Mouse (Mus musculus): Measurements from ENCODE around the gene Creb3l2.

The Creb3l2 gene

GRCm38 (mm10) chr6:37369750-37370149 lies 72.2 kb downstream of the Creb3l2 start:
- DNase-seq = no peak

- DNase-seq = no peak
Observed at GRCm38 (mm10) chr6:37368281-37368680, 73.7 kb downstream of the Creb3l2 start.

GRCm38 (mm10) chr6:37366991-37367390 lies 75.0 kb downstream of the Creb3l2 start:
- DNase-seq = no peak

GRCm38 (mm10) chr6:37365179-37365578 lies 76.8 kb downstream of the Creb3l2 start:
- no peak for DNase-seq

GRCm38 (mm10) chr6:37364361-37364760 lies 77.6 kb downstream of the Creb3l2 start:
- DNase-seq = no peak

GRCm38 (mm10) chr6:37360813-37361385 lies 81.0 kb downstream of the Creb3l2 start:
- DNase-seq = no peak

GRCm38 (mm10) chr6:37354449-37355179 lies 87.3 kb downstream of the Creb3l2 start:
- peak; percentile 62 to 65 for DNase-seq

GRCm38 (mm10) chr6:37353616-37354015 lies 88.3 kb downstream of the Creb3l2 start:
- DNase-seq = peak; percentile 33 to 38

- peak; percentile 30 to 34 for DNase-seq
Observed at GRCm38 (mm10) chr6:37351731-37352380, 90.1 kb downstream of the Creb3l2 start.

- no peak for DNase-seq
Observed at GRCm38 (mm10) chr6:37350315-37350714, 91.6 kb downstream of the Creb3l2 start.

GRCm38 (mm10) chr6:37347606-37348005 lies 94.3 kb downstream of the Creb3l2 start:
- no peak for DNase-seq

- DNase-seq = no peak
Observed at GRCm38 (mm10) chr6:37338055-37338454, 103.9 kb downstream of the Creb3l2 start.

GRCm38 (mm10) chr6:37336831-37337260 lies 105.1 kb downstream of the Creb3l2 start:
- no peak for DNase-seq

- DNase-seq = no peak
Observed at GRCm38 (mm10) chr6:37336381-37336780, 105.6 kb downstream of the Creb3l2 start.

- no peak for DNase-seq
Observed at GRCm38 (mm10) chr6:37332846-37333245, 109.1 kb downstream of the Creb3l2 start.

GRCm38 (mm10) chr6:37329901-37330864 lies 111.8 kb downstream of the Creb3l2 start:
- no peak for DNase-seq

- no peak for DNase-seq
Observed at GRCm38 (mm10) chr6:37329376-37329775, 112.6 kb downstream of the Creb3l2 start.

- DNase-seq = no peak
Observed at GRCm38 (mm10) chr6:37328671-37329070, 113.3 kb downstream of the Creb3l2 start.

- DNase-seq = no peak
Observed at GRCm38 (mm10) chr6:37327519-37327918, 114.4 kb downstream of the Creb3l2 start.

GRCm38 (mm10) chr6:37326603-37326955 lies 115.4 kb downstream of the Creb3l2 start:
- peak; percentile 56 to 61 for DNase-seq

- DNase-seq = no peak
Observed at GRCm38 (mm10) chr6:37325906-37326602, 115.9 kb downstream of the Creb3l2 start.

GRCm38 (mm10) chr6:37325076-37325475 lies 116.9 kb downstream of the Creb3l2 start:
- DNase-seq = no peak

Data from kidney, adult 8-10 months (tissue).